Mouse (Mus musculus) right cerebral cortex, adult 18-20 months (tissue): ENCODE measurements around the gene Rab34.
A peak's percentile ranks its signal among the peaks of the same experiment; 100 is the strongest.

Source experiments
- DNase-seq: peaks from one replicate; pipeline ENCODE4 v3.0.0; 2022; ENCODE audit warnings: mixed read lengths

Gene Rab34

DNA sequence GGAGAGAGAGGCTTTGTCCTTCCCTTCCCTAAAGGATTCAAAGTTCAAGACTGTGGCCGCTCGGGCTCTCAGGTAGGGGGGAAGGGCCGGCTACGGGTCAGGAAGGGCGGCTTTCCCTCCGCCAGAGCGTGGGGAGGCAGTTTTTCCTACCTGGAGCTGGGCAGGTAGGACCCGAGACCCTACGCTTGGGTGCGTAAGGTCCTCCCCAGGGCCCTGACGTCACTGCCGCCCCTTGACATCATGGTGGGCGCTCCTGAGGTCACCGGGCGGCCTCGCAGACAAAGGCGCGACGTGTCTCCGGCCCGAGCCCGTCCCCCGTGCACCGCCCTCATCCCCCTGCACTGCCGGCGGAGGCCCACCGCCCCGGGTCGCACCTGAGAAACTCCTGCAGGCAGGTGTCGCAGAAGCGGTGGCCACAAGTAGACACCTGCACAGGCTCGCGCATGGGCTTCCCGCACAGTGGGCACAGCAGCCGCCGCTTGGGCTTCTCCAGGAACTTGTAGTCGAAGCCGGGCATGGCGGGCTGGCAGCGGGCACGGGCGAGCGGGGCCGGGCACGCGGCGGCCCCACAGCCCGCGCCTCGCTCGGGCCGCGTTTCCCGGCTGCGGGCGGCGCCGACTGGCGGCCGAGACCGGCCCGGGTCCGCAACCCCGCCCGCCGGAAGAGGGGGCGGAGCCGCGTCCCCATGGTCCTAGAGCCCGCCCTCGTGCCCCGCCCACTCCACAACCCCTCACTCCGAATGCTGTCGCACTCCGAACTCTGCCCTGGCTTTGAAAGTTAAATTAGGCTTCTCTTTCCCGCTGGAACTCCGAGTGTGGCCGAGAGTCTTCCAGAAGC lies 23.1 kb upstream of the Rab34 start, which contains the start of gene Traf4:
Gene Traf4, minus strand, starts transcription at position 666 of the 837 bp plus-strand sequence.
- peak; percentile 73 for DNase-seq

DNA sequence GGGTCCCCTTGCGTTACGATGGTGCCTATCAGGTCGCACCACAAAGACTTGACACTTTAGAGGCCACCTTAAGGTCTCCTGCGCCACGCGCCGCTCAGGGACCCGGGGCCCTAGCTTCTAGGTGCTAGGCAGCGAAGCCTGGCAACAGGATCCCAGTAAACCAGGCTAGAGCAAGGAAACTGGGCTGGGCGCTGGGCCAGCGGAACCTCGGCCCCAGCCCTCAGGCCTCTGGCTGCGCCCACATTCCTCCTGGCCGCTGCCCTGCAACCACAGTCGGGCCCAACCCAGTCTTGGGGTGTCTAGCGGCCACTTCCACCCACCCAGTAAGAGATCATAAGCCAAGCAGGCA lies 22.5 kb upstream of the Rab34 start:
- DNase-seq: no peak

DNA sequence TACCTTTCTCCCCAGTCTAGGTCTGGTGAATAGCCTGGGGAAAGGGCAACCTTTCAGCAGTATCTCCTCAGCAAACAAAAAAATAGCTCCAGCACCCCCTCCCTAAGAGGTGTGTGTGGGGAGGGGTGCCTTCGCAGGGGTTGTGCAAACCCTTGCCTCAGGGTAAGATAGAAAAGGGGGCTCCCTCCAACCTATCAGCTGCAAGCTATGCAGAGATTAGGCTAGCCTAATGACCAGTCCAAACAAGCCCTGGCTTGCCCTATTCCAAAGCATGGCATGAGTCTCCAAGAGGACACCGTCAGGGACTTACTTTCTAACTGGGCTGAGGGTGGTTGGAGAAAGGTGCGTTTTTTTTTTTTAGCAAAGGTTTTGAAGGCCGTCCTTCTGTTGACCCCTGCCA lies 22.1 kb upstream of the Rab34 start:
- DNase-seq: no peak

DNA sequence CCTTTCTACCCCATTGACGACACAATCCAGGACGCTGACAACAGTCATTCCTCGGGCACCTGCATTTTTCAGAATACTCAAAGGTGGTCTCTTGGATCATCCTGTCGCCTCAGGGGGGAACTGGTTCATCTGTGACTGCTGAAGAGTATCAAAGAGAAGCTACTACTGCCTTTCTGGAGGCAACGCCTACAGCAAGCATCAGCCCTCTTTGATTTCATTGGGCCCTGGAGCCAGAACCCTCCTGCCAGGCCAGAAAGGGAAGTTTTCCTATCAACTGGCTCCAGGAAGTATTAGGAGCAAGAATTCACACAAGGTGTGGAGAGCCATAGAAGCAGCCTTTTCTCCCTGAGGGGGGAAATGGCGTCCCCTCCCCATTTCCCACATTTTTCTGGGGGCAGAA lies 21.6 kb upstream of the Rab34 start:
- DNase-seq: no peak

DNA sequence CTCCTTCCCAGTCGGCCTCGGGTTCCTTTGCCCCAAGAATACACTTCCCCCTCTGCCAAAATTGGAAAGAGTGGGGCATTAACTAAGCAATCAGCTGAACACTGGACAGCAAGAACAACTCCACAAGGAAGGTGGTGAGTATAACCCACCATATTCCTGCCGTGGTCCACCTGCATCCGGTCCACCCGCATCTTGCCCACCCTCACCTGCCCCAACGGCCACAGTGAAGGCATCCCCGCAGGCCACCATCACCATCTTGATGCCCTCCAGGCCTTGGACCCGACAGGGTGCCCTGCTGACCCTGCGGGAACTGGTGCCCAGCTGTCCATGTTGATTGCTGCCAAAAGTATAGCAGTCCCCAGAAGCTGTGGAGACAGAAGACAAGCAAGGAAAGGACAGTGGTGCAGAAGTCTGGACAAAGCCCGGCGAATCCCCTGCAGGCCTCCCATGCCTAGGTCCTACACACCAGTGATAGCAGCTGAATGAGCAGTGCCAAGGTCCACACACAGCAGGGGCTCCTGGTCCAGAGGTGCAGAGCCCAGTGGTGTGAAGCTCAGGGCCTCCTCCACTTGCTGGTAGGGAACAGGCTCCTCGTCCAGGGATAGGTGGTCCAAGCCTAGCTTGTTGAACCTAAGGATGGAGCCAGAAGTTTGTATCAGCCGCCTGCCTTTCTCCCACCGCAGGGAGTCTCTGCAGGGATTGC lies 20.8 kb upstream of the Rab34 start:
- DNase-seq: no peak

DNA sequence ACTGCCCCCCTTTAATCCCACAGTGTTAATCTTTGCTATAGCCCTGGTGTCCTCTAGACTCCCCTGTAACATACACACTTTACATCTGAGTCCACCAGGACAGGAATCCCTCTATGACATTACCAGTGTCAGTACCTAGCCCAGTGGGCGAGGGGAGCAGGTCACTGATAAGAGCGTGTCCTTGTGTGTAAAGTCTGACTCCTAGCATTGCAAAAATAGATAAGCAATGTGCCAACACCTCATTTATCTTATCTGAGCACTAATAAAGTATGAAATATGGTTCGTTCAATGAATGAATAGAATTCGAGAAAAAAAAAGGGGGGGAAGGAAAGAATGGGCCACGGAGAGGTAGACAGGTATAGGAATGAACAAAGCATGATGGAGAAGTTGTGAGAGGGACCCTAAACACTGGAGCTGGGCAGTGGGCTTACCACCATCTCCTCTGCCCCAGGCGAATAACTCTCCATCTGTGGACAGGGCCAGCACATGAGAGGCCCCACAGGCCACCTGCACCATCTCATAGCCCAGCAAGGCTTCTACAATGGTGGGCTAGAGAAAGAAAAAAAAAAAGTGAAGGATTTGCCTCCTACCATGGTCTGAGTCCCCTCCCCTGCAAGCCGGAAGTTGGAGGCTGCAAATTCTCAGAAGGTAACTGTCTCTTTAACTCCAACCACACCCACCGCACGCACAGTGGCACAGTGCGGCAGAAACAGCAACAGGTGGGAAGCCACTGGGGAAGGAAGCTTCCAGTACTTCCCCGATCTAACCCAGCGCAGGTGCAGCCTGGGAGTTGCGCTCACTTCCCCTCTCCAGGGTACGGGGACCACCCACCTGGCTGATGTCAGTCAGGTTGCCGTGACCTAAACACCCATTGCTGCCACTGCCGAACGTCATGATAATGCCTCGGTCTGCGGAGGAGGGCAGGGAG lies 19.4 kb upstream of the Rab34 start:
- DNase-seq: no peak

DNA sequence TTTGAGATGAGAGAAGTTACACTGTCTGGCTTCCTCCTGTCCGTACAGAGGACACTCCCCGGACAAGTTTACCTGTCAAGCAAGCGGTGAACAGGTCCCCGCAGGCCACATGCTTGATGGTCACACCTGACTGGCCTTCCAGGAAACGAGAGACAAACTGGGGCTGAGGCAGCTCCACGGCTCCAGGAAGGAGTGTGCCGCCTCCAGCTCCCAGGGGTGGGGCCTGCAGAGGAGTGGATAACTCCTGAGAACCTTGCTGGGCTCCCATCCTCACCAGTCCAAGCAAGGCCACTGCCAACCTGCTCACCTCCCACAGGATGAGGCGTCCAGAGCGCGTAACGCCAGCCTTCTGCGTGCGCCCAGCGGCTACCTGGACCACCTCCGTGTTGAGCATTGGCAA lies 17.9 kb upstream of the Rab34 start:
- DNase-seq: no peak

DNA sequence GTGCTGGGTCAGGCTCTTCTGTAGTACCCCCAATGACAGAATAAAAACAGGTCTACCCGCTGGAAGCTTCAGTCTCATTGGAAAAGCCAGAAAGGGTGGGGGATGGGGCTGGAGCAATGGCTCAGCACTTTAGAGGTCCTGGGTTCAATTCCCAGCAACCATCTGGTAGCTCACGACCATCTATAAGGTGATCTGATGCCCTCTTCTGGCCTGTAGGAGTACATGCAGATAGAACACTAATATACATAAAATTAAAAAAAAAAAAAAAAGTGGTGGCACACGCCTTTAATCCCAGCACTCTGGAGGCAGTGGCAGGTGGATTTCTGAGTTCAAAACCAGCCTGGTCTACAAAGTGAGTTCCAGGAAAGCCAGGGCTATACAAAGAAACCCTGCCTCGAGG lies 16.9 kb upstream of the Rab34 start:
- no peak for DNase-seq

DNA sequence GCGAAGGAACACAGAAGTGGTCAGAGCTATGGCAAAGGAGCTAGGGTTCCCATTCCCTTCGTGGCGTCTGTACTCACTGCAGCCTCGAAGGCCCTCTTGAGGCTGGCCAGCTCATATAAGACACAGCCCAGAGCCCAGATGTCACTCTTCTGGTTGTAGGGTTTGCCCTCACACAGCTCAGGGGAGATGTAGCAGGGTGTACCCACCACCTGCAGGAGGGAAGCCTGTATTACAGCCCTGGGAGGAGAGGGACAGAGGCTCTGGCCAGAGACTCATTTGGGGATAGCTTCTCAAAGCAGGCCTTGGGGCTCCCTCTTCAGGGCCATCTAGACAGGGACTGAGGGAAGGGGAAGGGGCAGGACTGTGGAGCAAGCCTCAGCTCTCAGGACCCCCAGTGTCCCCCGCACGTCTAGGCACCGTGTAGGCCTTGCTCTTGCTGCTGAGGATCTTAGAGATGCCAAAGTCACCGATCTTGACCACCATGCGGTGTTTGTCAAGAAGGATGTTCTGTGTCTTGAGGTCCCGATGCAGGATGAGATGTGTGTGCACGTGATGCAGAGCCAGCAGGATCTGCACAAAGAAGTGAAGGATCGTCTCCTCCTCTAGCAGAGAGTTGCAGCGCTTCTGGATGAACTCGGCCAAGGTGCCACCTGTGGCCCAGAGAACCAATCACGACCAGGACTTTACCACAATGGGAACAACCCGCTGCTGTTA lies 16.0 kb upstream of the Rab34 start:
- DNase-seq: no peak

DNA sequence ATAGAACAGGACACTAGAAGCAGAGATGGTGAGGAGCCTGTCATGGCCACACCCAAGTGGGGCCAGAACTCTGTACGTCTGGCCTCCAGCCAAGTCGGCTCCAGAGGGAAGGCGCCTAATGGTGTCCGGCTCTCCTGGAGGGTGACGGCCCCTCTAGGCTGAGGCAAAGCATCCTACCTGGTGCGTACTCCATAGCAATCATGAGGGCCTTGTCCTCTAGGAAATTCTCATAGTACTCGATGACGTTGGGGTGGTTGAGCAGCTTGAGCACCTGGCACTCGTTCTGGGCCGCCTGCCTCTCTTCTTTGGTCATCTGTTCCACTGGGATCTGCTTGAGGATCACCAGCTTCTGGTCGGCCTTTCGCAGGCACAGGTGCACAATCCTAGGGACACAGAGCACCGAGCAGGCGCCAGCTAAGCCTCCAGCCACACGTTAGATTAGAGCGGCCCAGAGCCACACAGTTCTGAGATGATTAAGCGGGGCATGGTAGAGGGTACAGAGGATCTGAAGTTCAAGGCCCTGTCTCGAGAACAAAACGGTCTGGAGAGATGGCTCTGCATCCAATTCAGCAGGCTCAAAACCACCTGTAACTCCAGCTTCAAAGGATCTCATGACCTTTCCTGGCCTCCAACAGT lies 15.4 kb upstream of the Rab34 start:
- no peak for DNase-seq

DNA sequence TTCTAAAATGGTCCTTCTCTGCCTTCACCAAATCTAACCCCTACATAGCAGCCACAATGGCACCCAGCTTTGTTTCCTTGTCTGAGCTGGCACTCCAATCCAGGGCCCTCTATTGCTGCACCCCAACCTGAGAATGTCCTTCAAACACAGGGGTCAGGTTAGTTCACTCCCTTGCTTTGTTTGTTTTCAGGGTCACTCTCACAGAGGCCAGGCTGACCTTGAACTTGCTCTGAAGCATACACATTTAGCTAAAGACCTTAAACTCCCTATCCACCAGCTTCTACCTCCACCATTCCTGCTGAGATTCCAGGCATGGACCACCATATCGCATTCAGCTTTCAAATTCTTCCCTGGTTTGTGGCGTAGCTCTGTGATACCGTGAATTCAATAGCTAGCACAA lies 13.7 kb upstream of the Rab34 start:
- DNase-seq: no peak

DNA sequence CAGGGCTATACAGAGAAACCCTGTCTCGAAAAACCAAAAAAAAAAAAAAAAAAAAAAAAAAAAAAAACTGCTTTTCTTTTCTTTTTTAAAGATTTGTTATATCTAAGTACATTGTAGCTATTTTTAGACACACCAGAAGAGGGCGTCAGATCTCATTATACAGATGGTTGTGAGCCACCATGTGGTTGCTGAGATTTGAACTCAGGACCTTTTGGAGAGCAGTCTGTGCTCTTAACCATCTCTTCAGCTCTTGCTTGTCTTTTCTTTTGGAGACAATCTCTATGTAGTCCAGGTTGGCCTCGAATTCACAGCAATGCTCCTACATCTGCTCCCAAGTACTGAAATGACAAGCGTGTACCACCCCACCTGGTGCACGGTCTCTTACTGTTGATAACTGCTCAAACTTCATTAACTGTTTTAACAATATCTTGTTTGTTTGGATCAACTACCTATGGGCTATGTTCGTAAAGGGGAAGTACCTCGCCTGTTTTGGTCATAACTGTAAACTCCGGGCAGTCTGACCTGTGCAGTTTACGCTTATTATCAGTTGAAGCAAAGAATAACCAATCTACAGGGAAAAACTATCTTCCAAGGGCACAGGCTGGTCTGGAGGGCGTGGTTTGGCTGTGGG lies 12.3 kb upstream of the Rab34 start:
- no peak for DNase-seq

DNA sequence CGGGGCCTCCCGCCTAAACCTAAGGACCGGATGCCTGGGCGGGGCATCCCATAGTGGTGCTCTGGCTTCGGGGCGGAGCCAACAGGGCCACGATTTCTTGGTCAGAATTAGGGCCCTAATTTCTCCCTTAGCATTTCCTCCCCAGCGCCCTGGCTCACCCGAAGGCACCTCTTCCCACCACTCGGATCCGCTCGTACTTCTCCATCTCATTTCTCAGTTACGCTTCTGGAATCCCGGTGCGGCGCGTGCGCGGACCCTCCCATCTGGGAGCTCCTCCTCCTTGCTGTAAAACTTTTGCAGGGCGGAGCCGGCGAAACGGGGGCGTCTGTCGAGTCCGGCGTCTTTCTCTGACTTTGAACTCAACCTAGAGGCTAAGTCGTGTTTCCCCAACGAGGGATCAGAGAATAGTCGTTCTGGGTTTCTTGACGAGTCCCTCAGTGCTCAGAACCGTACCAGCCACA lies 11.8 kb upstream of the Rab34 start, which contains the start of the genes Nek8 and Tlcd1:
Gene Nek8, minus strand, starts transcription at position 274 of the 461 bp plus-strand sequence.
Gene Tlcd1, plus strand, starts transcription at position 310 of the 461 bp plus-strand sequence.
- DNase-seq: peak; percentile 80

DNA sequence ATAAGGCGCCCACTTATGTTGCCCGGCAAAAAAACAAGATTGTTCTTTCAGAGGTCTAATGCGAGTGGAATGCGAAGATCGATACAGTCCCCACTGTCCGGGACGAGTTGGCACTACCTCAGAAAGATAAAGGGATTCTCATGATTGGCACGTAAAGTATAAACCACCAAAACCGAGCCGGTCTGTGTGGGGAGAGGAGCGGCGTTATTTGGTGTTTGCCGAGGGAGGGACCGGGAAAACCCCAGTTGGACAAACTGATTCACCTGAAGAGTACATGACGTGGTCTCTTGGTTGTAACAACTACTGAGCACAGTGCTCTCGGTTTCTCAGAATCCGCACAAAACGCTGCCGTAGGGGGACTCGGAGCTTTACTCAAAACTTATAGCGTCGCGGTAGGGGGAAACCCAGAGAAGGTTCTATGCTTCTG lies 11.3 kb upstream of the Rab34 start:
- DNase-seq: no peak

DNA sequence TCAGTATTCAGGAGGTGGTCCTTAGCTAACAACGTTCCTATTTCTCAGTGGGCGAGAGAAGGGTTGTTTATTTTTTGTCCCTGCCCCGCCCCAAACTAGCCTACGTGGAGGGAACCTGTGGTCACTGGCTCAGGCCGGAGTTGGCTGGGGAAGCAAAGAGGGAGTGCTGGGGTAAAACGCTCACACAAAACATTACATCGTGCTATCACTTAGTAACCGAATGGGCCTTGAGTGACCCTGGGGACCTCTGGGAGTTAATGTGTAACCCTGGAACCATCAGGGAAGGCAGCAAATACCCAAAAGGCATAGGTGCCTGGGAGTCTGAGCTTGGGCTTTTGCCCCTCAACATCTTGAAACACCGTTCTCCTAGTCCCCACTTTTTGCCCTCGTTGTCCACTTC lies 10.8 kb upstream of the Rab34 start:
- DNase-seq: no peak

DNA sequence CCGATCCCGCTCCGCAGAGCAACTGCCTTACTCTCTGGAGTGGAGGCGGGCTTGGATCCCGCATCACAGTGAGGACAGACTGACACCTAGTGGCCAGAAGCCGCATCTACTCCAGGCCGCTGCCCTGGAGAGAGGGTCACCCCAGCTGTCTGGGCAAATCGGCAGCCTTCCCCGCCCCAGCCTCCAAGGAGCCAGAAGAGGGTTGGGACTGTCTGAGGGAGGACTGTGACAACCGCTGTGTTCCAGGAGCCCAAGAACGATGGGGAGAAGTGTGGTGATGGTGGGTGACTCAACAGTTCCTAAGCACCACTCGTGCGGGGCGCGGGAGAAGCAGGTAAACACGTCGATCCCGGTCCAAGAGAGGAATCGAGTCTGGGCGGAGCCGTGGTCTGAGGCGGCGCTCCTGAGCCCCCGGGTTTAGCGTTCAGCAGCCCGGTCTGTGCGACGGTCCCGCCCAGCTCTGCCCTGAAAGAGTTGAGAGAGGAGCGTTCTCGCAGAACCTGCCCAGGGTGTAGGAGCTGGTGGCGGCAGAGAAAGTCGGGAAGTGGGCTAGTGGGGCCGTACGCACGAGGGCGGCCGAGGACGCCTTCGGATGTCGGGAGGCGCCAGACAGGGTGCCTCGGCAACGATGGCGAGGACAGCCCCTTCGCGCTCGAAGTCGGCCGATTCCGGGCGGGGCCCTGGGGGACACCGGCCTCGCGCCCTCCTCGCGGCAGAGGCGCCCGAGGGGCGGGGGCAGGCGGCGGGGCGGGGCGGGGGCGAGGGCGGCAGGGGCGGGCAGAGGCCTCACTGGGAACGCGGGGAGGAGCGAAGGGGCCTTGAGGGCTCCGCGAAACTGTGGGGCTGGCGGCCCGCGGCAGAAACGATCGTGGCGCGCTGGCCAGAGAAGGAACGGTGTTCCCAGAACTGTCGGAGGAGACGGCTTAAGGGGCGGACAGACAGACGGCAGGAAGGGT lies 10.0 kb upstream of the Rab34 start:
- DNase-seq: peak; percentile 93

DNA sequence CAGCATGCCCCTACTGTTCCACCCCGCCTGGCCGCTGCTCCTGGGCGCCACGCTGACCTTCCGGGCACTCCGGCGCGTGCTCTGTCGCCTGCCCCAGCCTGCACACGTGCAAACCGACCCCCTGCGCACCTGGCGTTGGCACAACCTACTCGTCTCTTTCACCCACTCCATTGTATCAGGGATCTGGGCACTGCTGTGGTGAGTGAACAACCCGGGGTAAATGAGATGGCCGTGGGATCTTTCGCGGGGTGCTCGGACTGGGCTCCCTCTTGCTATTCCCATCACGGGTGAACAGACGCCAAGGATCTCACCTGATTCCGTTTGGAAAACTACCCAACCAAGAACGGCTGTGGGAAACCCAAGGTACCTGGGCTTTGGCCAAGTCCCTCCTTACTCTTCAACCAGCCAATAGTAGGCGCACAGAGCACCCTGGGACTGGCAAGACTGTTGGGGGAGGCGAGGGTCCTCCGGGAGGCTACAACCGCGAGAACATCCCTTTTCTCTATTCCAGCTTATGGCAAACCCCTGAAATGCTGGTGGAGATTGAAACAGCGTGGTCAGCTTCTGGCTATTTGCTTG lies 9.3 kb upstream of the Rab34 start:
- DNase-seq: peak; percentile 56

DNA sequence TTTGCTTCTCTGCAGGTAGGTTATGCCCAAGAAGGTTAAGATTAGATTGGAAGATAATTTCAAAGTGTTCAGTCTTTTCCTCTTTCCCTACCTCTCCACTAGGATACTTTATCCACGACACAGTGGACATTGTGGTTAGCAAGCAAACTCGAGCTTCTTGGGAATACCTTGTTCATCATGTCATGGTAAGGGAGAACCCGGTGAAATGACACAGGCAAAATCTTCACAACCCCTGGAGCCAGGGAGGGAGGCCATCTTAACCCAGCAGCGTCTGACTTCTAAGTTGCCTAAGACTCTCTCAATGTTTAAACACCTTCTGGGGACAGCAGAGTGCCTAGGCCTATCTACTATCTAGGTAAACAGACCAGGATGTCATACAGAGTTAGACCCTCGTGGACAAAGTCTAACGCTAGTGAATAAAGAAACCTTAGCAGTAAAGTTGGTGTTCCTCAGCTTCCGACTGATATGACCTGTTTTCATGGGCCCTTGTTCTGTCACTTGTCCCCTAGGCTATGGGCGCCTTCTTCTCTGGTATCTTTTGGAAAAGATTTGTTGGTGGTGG lies 8.7 kb upstream of the Rab34 start:
- DNase-seq: no peak

DNA sequence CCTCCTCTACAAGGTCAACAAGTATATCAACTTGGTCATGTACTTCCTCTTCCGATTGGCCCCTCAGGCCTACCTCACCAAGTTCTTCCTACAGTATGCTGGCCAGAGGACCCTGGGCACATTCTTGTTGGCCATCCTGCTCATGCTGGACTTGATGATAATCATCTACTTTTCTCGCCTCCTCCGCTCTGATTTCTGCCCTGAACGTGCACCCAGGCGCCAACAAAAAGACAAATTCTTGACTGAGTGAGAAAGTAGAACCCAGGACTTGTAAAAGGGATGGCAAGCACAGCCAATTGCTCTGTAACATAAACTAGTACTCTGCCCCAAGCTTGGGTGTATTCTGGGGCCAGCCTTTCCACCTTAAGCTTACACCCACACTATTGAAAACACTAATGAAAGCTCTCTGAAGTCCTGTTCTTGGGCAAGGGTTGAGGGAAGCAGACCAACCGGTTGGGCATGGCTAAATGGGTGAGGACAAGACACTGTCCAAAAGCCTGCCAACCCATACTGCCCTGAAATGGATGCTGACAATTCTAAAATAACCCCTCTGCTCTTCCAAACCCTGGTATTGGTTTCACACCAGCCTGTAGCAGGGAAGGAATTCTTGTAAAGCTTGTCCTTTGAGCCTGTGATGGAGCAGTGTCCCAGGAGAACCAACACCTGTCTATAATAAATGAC lies 8.0 kb upstream of the Rab34 start:
- DNase-seq: no peak
